26 mouse cellular contexts compared by ENCODE assay signal in the genomic region with DNA sequence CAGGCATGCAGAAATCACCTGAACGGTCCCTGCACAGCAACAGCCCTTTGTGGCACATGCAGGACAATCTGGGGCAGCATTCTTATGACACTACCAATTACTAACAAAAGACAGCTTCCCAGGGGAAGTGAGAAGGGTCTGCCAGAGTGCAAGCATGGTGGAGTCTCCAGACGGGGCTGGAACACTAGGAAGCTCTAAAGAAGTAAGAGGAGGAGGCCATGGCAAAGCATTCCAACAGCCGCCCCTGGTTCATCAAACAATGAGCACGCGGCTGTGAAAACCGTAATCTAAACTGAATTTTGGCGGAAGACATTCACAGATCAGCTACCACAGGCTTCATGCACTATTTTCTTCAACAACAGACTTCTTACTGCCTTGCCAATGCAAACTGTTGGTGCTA.
DNase-seq lines count a peak whose midpoint lies in the region; ATAC-seq and TF ChIP-seq lines count a peak whose summit lies in the region.
"Had no signal": no experiment of that assay in that cellular context is flagged by ENCODE, and none has a peak within 500 bp of the region (broad histone marks: within the 10 kb centered on the region; RNA-seq: fewer than 3 reads in every experiment).

No protein-coding gene starts in this region.

- DNase-seq in heart, adult 11 months: peak; percentile 76
- no peak for DNase-seq in heart, postnatal 14 days
- peak; percentile 6 for DNase-seq in midbrain, postnatal 0 days (ENCODE audit: low spot score)
- no peak for DNase-seq in midbrain, embryonic 14.5 days
- peak; percentile 70 for DNase-seq in retina, postnatal 1 day
- DNase-seq in ovary, postnatal 10 days (ENCODE audit: low spot score): no peak
- DNase-seq: adrenal gland, adult 8-10 months; adrenal gland, postnatal 25 days; B cell, adult 2 months; cerebellum, adult 18-20 months; cerebellum, adult 9-10 months; cerebellum, postnatal 14 days; gastrocnemius, postnatal 25 days; heart, adult 2 months; kidney, adult 11 months had no signal

- H3K4me1 ChIP-seq in midbrain, postnatal 0 days (ENCODE audit: insufficient read depth, low read length): no peaks in the 10 kb centered on the region
- H3K4me1 ChIP-seq in midbrain, embryonic 14.5 days (ENCODE audit: control insufficient read depth, insufficient read depth, low read length): no peaks in the 10 kb centered on the region
- H3K4me1 ChIP-seq: embryonic facial prominence, embryonic 12.5 days; forebrain, embryonic 15.5 days; heart, embryonic 10.5 days; hindbrain, embryonic 13.5 days had no signal

- no peak overlapping the region for H3K9ac ChIP-seq in midbrain, postnatal 0 days (replicated peaks; ENCODE audit: low read length, poor library complexity, severe bottlenecking)
- H3K9ac ChIP-seq in midbrain, embryonic 14.5 days (replicated peaks; ENCODE audit: low read length): no peak overlapping the region
- H3K9ac ChIP-seq: embryonic facial prominence, embryonic 12.5 days; forebrain, embryonic 12.5 days; forebrain, embryonic 15.5 days; heart, embryonic 13.5 days; hindbrain, embryonic 13.5 days had no signal

- no peak overlapping the region for H3K27ac ChIP-seq in midbrain, postnatal 0 days (ENCODE audit: low read depth, low read length)
- no peak overlapping the region for H3K27ac ChIP-seq in midbrain, embryonic 14.5 days (replicated peaks; ENCODE audit: low read depth, low read length)
- H3K27ac ChIP-seq: embryonic facial prominence, embryonic 12.5 days; forebrain, embryonic 12.5 days; forebrain, embryonic 15.5 days; heart, adult 2 months; heart, embryonic 10.5 days; heart, embryonic 13.5 days; hindbrain, embryonic 13.5 days had no signal

- TF ChIP-seq CTCF in midbrain, postnatal 0 days (IDR thresholded peaks at IDR 0.05): no peak

- no peaks in the 10 kb centered on the region for H3K36me3 ChIP-seq in midbrain, postnatal 0 days (ENCODE audit: insufficient read depth, low read length)
- H3K36me3 ChIP-seq in midbrain, embryonic 14.5 days (ENCODE audit: control insufficient read depth, insufficient read depth, low read length): no peaks in the 10 kb centered on the region
- H3K36me3 ChIP-seq: embryonic facial prominence, embryonic 12.5 days; forebrain, embryonic 12.5 days; forebrain, embryonic 15.5 days; G1E; heart, embryonic 10.5 days; heart, embryonic 13.5 days; hindbrain, embryonic 13.5 days had no signal

- no peaks in the 10 kb centered on the region for H3K9me3 ChIP-seq in midbrain, postnatal 0 days (ENCODE audit: low read length)
- no peaks in the 10 kb centered on the region for H3K9me3 ChIP-seq in midbrain, embryonic 14.5 days (ENCODE audit: control insufficient read depth, low read length)
- H3K9me3 ChIP-seq: embryonic facial prominence, embryonic 12.5 days; forebrain, embryonic 12.5 days; forebrain, embryonic 15.5 days; G1E; heart, embryonic 10.5 days; heart, embryonic 13.5 days; hindbrain, embryonic 13.5 days had no signal

- H3K4me3 ChIP-seq in midbrain, postnatal 0 days (ENCODE audit: low read depth, low read length): no peak overlapping the region
- H3K4me3 ChIP-seq in midbrain, embryonic 14.5 days (replicated peaks; ENCODE audit: low read depth, low read length): no peak overlapping the region
- H3K4me3 ChIP-seq: embryonic facial prominence, embryonic 12.5 days; erythroblast, embryonic 14.5 days; forebrain, embryonic 12.5 days; forebrain, embryonic 15.5 days; heart, adult 2 months; heart, embryonic 10.5 days; heart, embryonic 13.5 days; hindbrain, embryonic 13.5 days had no signal

- no peak for ATAC-seq in midbrain, postnatal 0 days (ENCODE audit: low FRiP score)
- no peak for ATAC-seq in midbrain, embryonic 14.5 days (ENCODE audit: low FRiP score, low TSS enrichment)
- ATAC-seq: forebrain, embryonic 15.5 days; hindbrain, embryonic 16.5 days; inflammation-experienced regulatory T-cells, adult 6 months had no signal

- no peaks in the 10 kb centered on the region for H3K27me3 ChIP-seq in midbrain, postnatal 0 days (ENCODE audit: insufficient read depth, low read length)
- H3K27me3 ChIP-seq in midbrain, embryonic 14.5 days (ENCODE audit: control insufficient read depth, insufficient read depth, low read length): no peaks in the 10 kb centered on the region
- H3K27me3 ChIP-seq: CH12.LX; embryonic facial prominence, embryonic 12.5 days; forebrain, embryonic 12.5 days; forebrain, embryonic 15.5 days; hindbrain, embryonic 13.5 days had no signal

- intact Hi-C loops in heart, postnatal 14 days (cut with DNase I): no loop called here

- no peak overlapping the region for H3K4me2 ChIP-seq in midbrain, postnatal 0 days (ENCODE audit: low read depth, low read length, poor library complexity, severe bottlenecking)
- H3K4me2 ChIP-seq in midbrain, embryonic 14.5 days (ENCODE audit: low read length): no peak overlapping the region
- H3K4me2 ChIP-seq: embryonic facial prominence, embryonic 12.5 days; forebrain, embryonic 12.5 days; forebrain, embryonic 15.5 days; heart, embryonic 13.5 days; hindbrain, embryonic 13.5 days had no signal

- WGBS in midbrain, postnatal 0 days: 74% methylated on average over 7 of the region's 7 CpGs
- WGBS in midbrain, embryonic 14.5 days: 73% methylated on average over 7 of the region's 7 CpGs

Comparison
In these comparisons a context has a peak if more than half of its experiments do, and no peak if none do; other contexts are left out.
1. DNase-seq: peak in heart, adult 11 months (single experiment), midbrain, postnatal 0 days (single experiment) and retina, postnatal 1 day (single experiment); none in heart, postnatal 14 days (0 of 2), midbrain, embryonic 14.5 days (single experiment) and ovary, postnatal 10 days (single experiment).